Mouse (Mus musculus): ENCODE results near the gene Lrrc4.

DNA sequence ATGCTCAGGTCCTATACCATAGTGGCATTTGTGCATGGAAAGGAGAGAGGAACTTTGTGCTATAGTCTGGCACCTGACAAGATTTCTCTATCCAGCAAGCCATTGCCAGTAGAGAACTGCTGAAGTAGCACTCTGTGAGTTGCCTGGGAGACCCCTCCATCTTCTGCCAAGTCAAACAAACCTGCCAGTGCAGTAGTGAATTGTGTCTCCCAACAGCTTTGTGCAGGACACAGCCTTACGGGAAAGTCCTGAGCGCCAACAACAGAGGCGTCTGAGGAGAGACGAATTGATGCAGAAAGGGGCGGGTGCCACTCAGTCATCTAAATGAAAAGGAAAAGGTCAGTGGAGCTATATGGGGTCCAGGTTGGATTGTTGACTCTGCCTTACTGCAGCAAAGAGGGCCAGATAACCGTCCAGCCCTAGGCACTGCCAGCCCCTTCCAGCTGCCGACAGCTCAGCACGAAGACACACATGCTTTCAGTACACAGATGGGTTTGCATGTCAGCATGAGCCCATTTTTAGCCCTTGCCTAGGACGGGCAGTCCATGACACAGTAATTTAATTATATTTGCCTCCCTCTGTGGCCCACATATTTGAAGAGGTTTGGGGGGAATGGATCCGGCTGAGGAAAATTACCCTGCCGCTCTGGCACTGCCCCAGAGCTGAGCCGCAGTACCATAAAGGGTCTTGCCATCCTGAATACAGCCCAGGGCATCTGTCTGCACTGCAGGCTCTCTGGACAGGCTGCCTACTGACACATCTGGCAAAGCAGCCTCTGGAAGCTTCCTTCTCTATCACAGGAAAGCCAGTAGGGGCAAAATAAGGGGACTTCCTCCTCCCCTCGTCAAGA, 11.8 kb downstream of the Lrrc4 start:
- TF ChIP-seq CTCF (IDR thresholded peaks at IDR 0.05; ENCODE audit: control insufficient read depth, insufficient read depth, low read length), result no peak
- no peak for TF ChIP-seq POLR2A (IDR thresholded peaks at IDR 0.05; ENCODE audit: borderline replicate concordance, control insufficient read depth, low read depth, low read length)
